Mouse (Mus musculus) CH12.LX (cell line): ENCODE data around the gene Tmem158.

ENCODE experiments used
- CHD2 ChIP-seq: IDR thresholded peaks from 2 replicates; pipeline ENCODE4 v1.6.1; 2011; ENCODE audit warnings: low read length, improper control_type of control experiment
- CTCF ChIP-seq, 2 experiments: IDR thresholded peaks in 1 of 2; conservative IDR thresholded peaks in 1 of 2; 2 replicates each; pipeline ENCODE4 v1.5.1; 2011 to 2012; ENCODE audit warnings: low read depth in 2 of 2, low read length in 2 of 2, improper control_type of control experiment in 1 of 2, inconsistent platforms in 1 of 2, mild to moderate bottlenecking in 1 of 2, moderate library complexity in 1 of 2
- EP300 ChIP-seq: IDR thresholded peaks from 2 replicates; pipeline ENCODE4 v1.6.1; 2011; ENCODE audit warnings: low read length, improper control_type of control experiment
- ETS1 ChIP-seq: conservative IDR thresholded peaks from 2 replicates; pipeline ENCODE4 v1.6.1; 2012; ENCODE audit warnings: low read depth, mild to moderate bottlenecking, inconsistent platforms, low read length, improper control_type of control experiment, moderate library complexity
- JUN ChIP-seq: IDR thresholded peaks from 2 replicates; pipeline ENCODE4 v1.6.1; 2011; ENCODE audit warnings: low read depth, mild to moderate bottlenecking, low read length, improper control_type of control experiment, moderate library complexity; ENCODE audit not compliant: insufficient read depth
- NELFE ChIP-seq: IDR thresholded peaks from 2 replicates; pipeline ENCODE4 v1.6.1; 2011; ENCODE audit warnings: low read depth, low read length, improper control_type of control experiment
- POLR2A ChIP-seq: IDR thresholded peaks from 2 replicates; pipeline ENCODE4 v1.6.1; 2011; ENCODE audit warnings: low read depth, mild to moderate bottlenecking, improper control_type of control experiment, low read length
- RAD21 ChIP-seq: IDR thresholded peaks from 2 replicates; pipeline ENCODE4 v1.6.1; 2011; ENCODE audit warnings: low read depth, mild to moderate bottlenecking, low read length, improper control_type of control experiment, moderate library complexity
- RCOR1 ChIP-seq: conservative IDR thresholded peaks from 2 replicates; pipeline ENCODE4 v1.6.1; 2012; ENCODE audit warnings: low read depth, mild to moderate bottlenecking, inconsistent platforms, low read length, improper control_type of control experiment
- TCF12 ChIP-seq: IDR thresholded peaks from 2 replicates; pipeline ENCODE4 v1.6.1; 2014; ENCODE audit warnings: low read depth, mild to moderate bottlenecking, inconsistent platforms, low read length, improper control_type of control experiment
- ZC3H11A ChIP-seq: IDR thresholded peaks from 2 replicates; pipeline ENCODE4 v1.6.1; 2012; ENCODE audit warnings: low read depth, mild to moderate bottlenecking, inconsistent platforms, low read length, improper control_type of control experiment
- ZNF384 ChIP-seq: IDR thresholded peaks from 2 replicates; pipeline ENCODE4 v1.6.1; 2012; ENCODE audit warnings: low read depth, low read length, improper control_type of control experiment, inconsistent platforms

- TF ChIP-seq POLR2A, result no peak
- no peak for TF ChIP-seq NELFE
- no peak for TF ChIP-seq RCOR1
- no peak for TF ChIP-seq CTCF (conservative IDR thresholded peaks at IDR 0.05 in 1 of 2, IDR thresholded peaks at IDR 0.05 in 1 of 2; ENCODE audit: low read depth in 2 of 2, low read length in 2 of 2)
- TF ChIP-seq JUN, result no peak
- no peak for TF ChIP-seq ZNF384
- TF ChIP-seq RAD21, result no peak
- no peak for TF ChIP-seq CHD2
- no peak for TF ChIP-seq EP300
- TF ChIP-seq ETS1, result no peak
- no peak for TF ChIP-seq ZC3H11A
- TF ChIP-seq TCF12, result no peak
Measured at GRCm38 (mm10) chr9:123274674-123275073, 14.1 kb upstream of the Tmem158 start.
